Mouse (Mus musculus) neural tube, embryonic 10.5 days (tissue): ENCODE results near the gene Cldn13.
"Not testable (repeated sequence)": the region's sequence is repeated elsewhere in the genome, so short reads cannot be mapped to it uniquely, and the experiment has no call there.

Source experiments
- DNase-seq: peaks from one replicate; pipeline ENCODE4 v3.0.0-alpha.2; 2017; ENCODE audit warnings: low spot score; ENCODE audit errors: extremely low spot score

The Cldn13 gene

GRCm38 (mm10) chr5:134915311-134915710 is at the start of gene Cldn13:
TSS of gene Cldn13 (minus strand) at chr5:134915526.
- DNase-seq, result no peak

- not testable (repeated sequence) for DNase-seq
Observed at GRCm38 (mm10) chr5:134964655-134965054, 49.3 kb upstream of the Cldn13 start.

- no peak for DNase-seq
Observed at GRCm38 (mm10) chr5:134963546-134963945, 48.2 kb upstream of the Cldn13 start.

GRCm38 (mm10) chr5:134961519-134961918 is 46.2 kb upstream of the Cldn13 start:
- no peak for DNase-seq

- no peak for DNase-seq
Observed at GRCm38 (mm10) chr5:134960430-134960829, 45.1 kb upstream of the Cldn13 start.

GRCm38 (mm10) chr5:134959114-134959513 is 43.8 kb upstream of the Cldn13 start:
- DNase-seq, result no peak

GRCm38 (mm10) chr5:134955491-134955890 is 40.2 kb upstream of the Cldn13 start:
- no peak for DNase-seq

- no peak for DNase-seq
Observed at GRCm38 (mm10) chr5:134951053-134951884, 35.9 kb upstream of the Cldn13 start.

- no peak for DNase-seq
Observed at GRCm38 (mm10) chr5:134948085-134948439, 32.7 kb upstream of the Cldn13 start.

- no peak for DNase-seq
Observed at GRCm38 (mm10) chr5:134947420-134948084, 32.2 kb upstream of the Cldn13 start.

GRCm38 (mm10) chr5:134946857-134947255 is 31.5 kb upstream of the Cldn13 start, which contains the start of gene Cldn4:
TSS of gene Cldn4 (minus strand) at chr5:134946934.
- DNase-seq, result peak; percentile 25

GRCm38 (mm10) chr5:134946063-134946856 is 30.9 kb upstream of the Cldn13 start:
- DNase-seq, result no peak

- DNase-seq, result no peak
Observed at GRCm38 (mm10) chr5:134945266-134945959, 30.1 kb upstream of the Cldn13 start.

- DNase-seq, result no peak
Observed at GRCm38 (mm10) chr5:134944179-134944578, 28.9 kb upstream of the Cldn13 start.

- DNase-seq, result no peak
Observed at GRCm38 (mm10) chr5:134942740-134943139, 27.4 kb upstream of the Cldn13 start.

GRCm38 (mm10) chr5:134941472-134942209 is 26.3 kb upstream of the Cldn13 start:
- no peak for DNase-seq

GRCm38 (mm10) chr5:134939554-134939953 is 24.2 kb upstream of the Cldn13 start:
- DNase-seq, result not testable (repeated sequence)

GRCm38 (mm10) chr5:134939069-134939468 is 23.7 kb upstream of the Cldn13 start:
- DNase-seq, result no peak

GRCm38 (mm10) chr5:134936626-134937185 is 21.4 kb upstream of the Cldn13 start:
- no peak for DNase-seq

GRCm38 (mm10) chr5:134936051-134936450 is 20.7 kb upstream of the Cldn13 start:
- no peak for DNase-seq
